Mouse (Mus musculus) CH12F3 (cell line): ENCODE results near the gene Psmb6.

ENCODE experiments used
- in situ Hi-C: fragments of 300-500 bp; cut with MboI; formaldehyde crosslinking; loops from 2 replicates; pipeline ENCODE4 v1.14.3; 2020; ENCODE audit warnings: low sequenced_read_pairs

The Psmb6 gene

DNA sequence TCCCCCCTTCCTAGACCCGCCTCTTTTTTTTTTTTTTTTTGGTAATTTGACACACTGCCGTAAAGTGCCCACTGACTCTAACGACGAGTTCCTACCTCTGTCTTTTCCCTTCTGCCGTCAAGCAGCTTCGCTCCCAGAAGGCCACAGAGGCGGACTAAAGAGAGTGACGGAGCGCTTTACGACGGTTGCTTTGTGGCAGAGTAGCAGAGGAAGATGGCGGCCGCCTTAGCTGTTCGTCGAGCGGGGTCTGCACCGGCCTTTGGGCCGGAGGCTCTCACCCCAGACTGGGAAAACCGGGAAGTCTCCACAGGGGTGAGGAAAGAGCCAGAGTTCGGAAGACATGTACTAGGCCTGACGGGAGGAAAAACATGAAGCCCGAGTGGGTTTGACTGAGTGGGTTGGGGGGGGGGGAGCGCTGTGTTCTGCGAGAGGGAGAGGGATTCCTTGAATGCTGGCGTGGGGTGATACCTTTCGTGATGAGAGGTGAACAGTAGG is at the start of gene Psmb6:
TSS of gene Psmb6 (plus strand) at position 184 of the 495 bp plus-strand sequence.
- in situ Hi-C loops = loop anchor here (10.0 kb wide), 1 partner anchor 230 kb away; no protein-coding TSS in a partner anchor

DNA sequence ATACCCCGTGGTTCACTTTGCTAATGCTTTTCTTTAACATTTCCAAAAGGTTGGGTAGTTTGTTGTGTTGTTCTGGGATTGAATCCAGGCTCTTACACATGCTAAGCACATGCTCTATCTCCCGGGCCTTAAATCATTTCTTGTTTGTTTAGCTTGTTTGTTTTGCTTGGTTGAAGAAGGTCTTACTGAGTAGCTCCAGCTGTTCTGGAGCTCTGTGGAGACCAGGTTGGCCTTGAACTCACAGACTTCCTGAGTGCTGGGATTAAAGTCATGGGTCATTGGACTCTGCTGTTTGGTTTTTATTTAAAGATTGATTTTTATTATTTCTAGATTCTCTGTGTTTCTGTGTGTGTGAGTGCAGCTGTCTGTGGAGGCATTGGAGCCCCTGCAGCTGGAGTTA is 39.7 kb upstream of the Psmb6 start:
- in situ Hi-C loops = no loop called here

DNA sequence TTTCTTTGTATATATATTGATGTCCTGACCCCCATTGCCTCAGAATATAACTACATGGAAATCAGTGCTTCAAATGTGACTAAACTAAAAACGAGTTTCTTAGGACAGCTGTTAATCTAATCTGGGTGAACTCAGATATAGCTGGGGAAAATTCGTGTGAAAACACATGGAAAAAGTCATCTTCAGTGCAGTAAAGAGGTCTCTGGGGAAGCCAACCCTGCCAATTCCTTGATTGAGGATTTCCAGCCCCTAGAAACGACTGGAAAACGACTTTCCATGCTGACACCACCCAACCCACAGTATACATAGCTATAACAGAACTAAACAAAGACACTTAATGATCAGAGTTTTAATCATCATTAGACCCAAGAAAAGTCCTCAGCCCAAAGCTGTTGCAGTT is 37.4 kb upstream of the Psmb6 start:
- in situ Hi-C loops = no loop called here

DNA sequence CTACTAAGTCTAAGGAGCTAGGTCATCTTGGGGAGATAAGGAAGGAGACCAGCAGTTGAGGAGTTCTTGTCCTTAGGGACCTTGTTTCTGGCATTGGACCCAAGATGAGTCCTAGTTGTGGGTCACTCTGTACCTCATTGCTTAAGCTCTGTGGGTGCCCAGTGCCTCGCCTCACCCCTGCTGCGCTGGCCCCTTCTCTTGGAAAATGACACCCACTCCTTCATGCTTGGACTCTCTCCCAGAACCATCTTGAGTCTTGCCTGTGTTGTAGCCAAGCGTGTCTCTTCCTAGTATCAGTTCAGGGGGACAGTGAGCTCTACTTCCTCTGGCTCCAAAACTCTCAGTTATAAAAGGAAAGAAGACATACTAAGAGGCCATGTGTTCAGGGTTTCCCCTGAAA is 36.0 kb upstream of the Psmb6 start:
- in situ Hi-C loops = no loop called here

DNA sequence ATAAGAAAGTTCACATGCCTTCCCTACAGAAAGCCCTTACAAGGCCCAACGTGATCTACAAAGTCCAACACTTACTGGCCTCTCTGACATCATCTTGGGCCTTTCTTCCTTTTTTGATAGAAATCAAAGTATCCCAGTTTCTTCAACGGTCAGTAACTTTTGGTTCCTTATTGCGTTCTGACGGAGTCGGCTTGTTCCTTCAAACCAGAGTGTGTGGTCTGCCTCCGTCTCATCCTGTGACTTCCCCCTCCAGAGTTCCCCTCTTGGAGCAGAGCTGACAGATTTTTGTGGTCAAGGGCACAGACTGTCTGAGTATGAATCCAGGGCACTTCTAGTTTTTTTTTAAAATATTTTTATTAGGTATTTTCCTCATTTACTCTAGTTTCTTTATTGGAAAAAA is 35.5 kb upstream of the Psmb6 start:
- in situ Hi-C loops = no loop called here

DNA sequence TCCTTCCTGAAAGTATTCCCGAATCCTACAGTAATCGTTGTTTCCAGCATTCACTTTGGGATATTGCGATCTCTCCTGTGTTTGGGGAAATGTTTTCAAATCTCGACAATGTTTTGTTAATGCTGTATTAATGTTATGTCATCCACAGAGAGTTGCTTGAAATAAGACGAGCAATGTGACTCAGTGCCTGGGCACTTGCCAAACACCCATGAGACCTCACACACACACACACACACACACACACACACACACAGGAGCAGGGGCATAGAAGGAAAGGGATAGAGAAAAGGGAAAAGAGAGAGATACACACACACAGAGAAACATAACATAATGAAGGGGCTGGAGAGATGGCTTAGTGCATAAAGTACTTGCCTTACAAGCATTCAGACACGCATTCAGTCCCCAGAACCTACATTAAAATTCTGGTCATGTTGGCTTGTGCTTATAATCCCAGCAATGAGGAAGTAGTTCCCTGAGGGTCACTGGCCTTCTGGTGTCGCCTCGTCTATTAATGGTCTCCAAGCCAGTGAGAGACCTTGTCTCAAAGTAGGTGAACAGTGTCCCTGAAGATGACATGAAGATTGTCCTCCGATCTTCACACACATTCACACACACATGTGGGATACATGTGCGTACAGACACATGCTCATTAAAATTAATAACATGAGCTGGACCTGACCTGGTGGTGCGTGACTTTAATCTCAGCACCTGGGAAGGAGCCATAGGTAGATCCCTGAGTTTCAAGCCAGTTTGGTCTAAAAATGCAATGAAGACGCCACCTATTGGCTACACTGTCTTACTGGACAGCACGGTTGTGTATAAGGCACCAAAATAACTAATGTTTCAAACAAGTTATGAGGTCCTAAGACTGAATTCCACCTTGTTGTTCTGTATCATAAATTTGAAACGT is 25.3 kb upstream of the Psmb6 start:
- in situ Hi-C loops = loop anchor here (5.0 kb wide), 1 partner anchor 38 kb away; no protein-coding TSS in a partner anchor

DNA sequence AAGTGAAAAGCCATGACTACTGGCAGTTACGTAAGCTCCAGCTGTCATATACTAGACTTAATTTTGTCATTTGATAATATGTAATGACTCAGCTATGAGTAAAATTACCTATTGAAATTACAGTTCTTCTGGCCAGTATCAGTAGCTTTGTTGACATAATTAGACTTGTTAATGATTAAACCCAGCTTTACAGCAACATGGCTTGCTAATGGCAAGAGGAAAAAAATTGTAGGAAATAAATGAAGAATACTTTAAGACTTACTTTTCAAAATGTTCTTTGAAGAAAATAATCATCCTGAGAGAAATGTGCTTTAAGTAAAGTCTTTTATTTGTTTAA is 24.7 kb upstream of the Psmb6 start:
- in situ Hi-C loops = loop anchor here (5.0 kb wide), 1 partner anchor 38 kb away; no protein-coding TSS in a partner anchor

DNA sequence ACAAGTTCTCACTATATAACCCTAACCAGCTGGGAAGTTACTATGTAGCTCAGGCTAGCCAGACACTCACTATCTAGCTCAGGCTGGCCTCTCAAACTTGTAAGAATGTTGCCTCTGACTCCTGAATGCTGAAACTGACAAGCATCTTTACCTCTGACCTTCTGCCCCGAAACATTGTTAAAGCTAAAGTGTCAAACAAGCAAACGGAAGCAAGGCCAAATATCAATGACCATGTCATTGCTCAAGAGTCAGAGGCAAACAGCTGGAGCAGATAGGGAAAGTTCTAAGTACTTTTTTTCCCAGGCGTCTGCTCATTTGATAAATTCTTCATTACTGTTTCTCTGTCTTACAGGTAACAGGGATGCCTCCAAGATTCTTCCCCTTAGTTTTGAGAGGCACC is 23.1 kb upstream of the Psmb6 start:
- in situ Hi-C loops = loop anchor here (5.0 kb wide), 1 partner anchor 40 kb away; no protein-coding TSS in a partner anchor

DNA sequence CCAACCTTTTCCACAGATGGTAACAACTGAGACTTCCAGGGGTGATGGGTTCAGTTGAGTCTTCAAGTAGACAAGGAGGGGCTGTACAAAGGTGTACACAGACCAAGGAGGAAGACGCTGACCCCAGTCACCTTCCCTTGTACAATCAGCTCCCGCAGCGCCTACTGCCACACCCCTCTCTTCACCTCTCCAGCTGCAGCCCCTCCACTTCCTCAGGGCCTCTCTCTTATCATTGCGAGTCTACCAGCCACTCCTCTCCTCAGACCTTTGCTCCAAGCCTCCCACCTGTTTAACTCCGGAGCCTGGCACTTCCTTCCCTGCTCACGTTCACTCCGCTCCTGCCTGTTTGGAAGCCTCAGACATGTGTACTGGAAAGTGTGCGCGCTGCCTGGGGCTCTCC is 20.2 kb upstream of the Psmb6 start, which contains the start of gene Tm4sf5:
TSS of gene Tm4sf5 (plus strand) at position 275 of the 400 bp plus-strand sequence.
- in situ Hi-C loops = loop anchor here (5.0 kb wide), 2 partner anchors 43 to 73 kb away; partner anchors contain the start of gene Arrb2

DNA sequence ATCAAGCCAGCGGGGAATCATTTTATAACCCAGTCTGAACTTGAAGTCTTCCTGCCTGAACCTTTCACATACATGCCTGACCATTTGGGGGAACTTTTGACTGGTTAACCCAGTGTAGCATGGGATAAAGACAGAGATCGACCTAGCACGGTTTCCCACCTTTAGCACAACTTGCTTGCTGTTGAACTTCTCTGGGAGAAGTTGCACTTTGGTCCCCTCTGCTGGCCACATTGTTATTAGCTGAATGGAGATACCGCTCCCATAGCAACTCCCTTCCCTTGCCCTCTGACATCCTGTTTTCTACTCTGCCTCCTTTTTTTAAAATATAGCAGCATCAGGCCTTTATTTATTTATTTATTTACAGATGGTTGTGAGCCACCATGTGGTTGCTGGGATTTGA is 18.8 kb upstream of the Psmb6 start:
- in situ Hi-C loops = loop anchor here (5.0 kb wide), 1 partner anchor 74 kb away; the partner anchor contains the start of gene Arrb2

DNA sequence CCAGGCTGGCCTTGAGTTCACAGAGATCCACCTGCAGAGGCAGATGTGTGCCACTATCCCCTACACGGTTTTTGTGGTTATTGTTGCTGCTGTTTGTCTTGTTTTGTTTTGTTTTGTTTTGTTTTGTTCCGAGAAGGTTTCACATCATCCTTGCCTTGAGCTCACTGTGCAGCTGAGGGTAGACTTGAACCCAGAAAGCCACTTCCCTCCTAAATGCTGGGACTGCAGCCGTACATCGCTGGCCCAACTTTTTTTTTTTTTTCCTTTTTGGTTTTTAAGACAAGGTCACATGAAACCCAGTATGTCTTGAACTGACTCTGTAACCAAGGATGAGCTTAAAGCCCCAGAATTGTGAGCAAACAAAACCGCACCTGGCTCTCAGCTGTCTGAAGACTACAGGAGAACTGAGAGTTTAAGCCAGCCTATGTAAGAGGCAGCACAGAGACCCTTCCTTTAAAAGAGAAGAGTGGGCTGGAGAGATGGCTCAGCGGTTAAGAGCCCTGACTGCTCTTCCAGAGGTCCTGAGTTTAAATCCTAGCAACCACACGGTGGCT is 18.1 kb upstream of the Psmb6 start:
- in situ Hi-C loops = loop anchor here (5.0 kb wide), 1 partner anchor 75 kb away; the partner anchor contains the start of gene Arrb2

DNA sequence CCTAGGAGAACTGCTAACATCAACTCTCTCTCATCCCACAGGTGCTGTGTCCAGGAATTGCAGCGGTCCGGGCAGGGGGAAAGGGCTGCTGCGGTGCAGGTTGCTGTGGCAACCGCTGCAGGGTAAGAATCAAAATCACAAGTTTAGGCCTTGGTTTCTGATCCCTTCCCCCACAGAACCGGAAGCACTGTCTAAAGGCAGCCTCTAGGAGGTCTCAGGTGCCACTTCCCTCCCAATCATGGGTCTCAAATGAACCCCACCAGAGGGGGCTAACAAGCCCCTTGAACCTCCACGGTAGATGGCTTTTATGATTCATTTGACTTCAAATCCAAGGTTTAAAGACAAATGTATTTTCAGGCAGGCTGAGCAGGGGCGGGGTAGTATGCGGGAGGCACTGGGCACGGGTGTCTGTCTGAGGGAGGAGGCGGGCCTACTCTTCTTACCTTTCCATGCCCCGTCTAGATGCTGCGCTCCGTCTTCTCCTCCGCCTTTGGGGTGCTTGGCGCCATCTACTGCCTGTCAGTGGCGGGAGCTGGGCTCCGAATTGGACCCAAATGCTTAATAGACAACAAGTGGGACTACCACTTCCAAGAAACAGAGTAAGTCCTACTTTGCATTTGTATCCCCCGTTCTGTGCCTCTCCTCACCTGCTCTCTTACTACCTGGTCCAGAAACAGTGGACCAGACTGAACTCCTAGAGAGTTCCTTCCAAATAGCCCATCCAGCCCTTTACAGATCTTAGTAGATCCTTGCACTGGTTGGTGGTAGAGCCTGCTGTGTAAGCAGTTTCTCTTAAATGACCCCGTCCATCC is 15.2 kb upstream of the Psmb6 start:
- in situ Hi-C loops = loop anchor here (5.0 kb wide), 1 partner anchor 78 kb away; the partner anchor contains the start of gene Arrb2

DNA sequence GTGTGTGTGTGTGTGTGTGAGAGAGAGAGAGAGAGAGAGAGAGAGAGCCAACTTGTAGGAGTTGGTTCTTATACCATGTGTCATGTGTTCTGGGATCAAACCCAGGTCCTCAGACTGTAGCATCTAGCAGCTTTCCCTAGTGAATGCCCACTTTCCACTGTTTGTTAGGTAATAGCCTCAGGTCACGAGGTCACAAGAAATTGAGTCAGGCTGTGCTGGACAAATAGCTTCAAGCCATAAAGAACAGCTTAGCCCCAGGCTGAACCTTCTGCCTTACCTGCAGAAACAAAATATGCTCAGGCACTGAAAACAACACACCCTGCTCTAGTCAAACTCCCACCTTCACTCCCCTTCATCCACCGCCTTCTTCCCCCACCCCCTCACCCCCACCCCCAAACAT is 13.9 kb upstream of the Psmb6 start:
- in situ Hi-C loops = no loop called here

DNA sequence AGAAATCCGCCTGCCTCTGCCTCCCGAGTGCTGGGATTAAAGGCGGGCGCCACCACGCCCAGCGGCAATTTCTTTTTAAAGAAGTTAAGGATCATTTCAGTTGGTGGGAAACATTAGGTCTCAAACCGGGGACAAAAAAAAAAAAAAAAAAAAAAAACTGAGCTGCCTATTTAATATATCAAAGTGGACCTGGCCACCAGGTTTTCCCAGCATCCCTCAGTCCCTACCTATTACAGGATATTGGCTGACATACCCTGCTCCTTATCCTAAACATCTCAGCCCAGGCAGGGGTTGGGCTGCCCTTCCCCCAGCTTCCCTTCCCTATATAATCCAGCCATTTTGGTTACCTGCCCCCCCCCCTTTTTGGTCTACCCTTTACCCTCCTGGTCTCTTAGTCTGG is 13.3 kb upstream of the Psmb6 start:
- in situ Hi-C loops = no loop called here

DNA sequence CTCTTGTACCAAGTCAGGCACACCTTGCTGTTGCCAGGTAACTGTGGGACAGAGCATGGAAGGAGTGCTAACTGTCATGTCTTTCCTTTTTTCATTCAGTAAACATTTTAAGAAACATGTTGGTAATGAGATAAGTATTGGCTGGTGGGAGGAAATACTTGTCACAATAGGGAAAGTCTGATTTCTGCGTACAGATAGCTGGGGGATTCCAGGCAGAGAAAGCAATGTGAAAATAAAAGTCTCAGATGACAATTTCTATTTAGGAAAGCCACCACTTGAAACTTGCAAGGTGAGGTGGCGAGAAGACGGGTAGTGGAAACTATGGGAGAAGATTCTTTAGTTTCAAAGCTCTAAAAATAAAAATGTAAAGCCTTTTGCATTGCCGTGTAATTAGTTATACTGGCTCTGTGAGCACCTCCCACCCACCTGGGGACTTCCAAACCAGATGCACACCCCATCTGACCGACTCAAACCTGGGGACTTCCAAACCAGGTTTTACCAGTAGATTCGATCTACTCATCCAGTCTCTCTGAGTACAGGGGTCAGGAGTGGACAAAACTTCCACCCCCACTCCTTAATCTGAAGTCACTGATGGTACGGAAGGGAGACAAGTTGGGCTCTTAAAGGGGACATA is 12.3 kb upstream of the Psmb6 start:
- in situ Hi-C loops = no loop called here

DNA sequence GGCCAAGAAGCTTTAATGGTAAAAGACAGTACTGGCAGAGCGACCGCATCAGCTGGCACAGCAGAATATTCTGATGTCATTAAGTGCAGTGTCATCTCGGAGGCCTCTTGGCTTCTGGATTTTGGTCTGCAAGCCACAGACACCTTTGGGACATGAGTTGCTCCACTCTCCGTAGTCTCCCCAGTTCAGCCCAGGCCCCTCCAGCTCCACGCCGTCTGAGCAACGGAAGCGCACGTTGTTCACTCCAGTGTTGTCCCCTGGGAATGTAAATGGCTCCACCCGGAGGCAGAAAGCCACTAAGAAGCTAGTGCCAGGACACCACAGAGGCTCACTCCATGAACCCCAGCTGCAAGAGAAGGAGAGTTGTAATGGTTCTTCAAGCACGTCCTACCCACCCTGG is 11.6 kb upstream of the Psmb6 start:
- in situ Hi-C loops = no loop called here

DNA sequence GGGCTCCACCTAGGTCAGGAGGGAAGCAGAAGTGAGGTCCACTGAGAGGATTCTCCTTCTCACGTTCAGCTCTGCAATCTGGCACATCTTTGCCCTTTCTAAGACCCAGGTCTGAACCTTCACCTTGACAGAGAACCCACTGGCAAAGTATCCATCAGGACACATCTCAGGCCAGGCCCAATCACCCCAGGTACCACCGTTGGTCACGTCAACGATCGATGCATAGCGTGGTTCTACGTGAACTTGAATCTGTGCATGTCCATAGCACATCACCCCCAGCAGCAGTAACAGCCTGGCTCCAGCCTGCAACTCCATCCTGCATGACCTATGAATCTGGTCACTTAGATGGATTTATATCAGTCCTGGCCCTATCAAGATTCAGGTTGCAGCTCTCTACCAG is 10.9 kb upstream of the Psmb6 start, which contains the start of gene Vmo1:
TSS of gene Vmo1 (minus strand) at position 329 of the 400 bp plus-strand sequence.
- in situ Hi-C loops = no loop called here

DNA sequence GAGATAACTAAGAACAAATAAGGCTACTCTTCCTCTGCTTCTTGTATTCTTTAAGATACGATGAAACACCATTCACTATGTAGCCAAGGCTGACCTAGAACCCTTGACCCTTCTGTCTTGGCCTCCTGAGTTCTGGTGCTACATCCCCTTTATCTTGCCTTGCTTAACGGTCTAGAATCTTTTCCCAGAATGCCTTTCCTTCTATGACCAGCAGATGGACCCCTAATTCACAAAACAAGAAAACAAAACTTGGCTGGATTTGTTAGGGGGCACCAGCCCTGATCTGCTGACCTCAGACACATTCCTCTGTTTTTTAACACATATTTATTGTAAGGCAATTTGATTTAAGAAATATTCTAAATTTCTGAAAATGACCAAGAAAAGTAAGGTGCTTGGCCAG is 8.8 kb upstream of the Psmb6 start:
- in situ Hi-C loops = loop anchor here (5.0 kb wide), 1 partner anchor 91 kb away; no protein-coding TSS in a partner anchor

DNA sequence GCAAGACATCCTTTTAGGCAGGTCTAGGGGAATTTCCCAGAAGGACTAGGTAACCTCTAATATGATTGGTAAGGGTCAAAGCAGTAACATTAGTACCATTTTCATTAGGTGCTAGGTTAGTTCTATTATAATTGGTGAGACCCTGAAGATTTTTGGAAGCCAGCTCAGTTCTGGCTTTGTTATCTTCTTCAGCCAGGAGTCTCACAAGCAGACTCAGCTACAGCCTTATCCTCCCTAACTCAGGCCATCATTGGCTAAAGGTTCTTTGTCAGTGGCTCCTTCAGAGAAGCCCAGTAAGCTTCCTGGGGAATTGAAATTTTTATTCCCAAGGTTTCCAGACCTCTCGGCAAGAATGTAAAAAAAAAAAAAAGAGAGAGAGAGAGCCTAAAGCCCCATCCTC is 6.7 kb upstream of the Psmb6 start:
- in situ Hi-C loops = loop anchor here (5.0 kb wide), 1 partner anchor 89 kb away; no protein-coding TSS in a partner anchor

DNA sequence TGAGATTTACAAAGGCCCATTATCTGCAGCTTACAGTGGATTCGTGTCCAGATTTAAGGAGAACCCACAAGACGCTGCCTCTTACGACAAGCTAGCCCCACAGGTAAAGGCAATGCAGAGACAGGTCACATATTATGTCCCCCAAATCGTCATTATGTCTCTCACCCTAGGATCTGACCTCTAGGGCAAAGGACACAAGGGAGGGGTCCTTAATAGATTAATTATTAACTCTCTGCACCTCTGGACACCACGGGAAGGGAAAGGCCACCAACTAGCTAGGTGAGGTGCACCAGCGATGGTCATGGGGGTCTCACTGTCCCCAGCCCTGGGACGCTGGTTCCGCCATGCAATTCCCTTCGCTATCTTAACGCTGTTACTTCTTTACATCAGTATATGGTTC is 6.2 kb upstream of the Psmb6 start, which contains the start of gene Gltpd2:
TSS of gene Gltpd2 (plus strand) at position 274 of the 400 bp plus-strand sequence.
- in situ Hi-C loops = loop anchor here (5.0 kb wide), 1 partner anchor 88 kb away; no protein-coding TSS in a partner anchor
